Mouse (Mus musculus): ENCODE measurements around the gene Klf7.

- TF ChIP-seq CTCF (IDR thresholded peaks at IDR 0.05; ENCODE audit: control insufficient read depth, insufficient read depth, low read length) (no peak), POLR2A (IDR thresholded peaks at IDR 0.05; ENCODE audit: borderline replicate concordance, control insufficient read depth, low read depth, low read length) (no peak)
Observed at GRCm38 (mm10) chr1:64120421-64120810, 1.7 kb downstream of the Klf7 start.

Measured in bone marrow, adult 2 months (tissue).